Mouse (Mus musculus): ENCODE results near the gene Cacna1g.

- TF ChIP-seq CTCF (IDR thresholded peaks at IDR 0.05; ENCODE audit: control insufficient read depth, insufficient read depth, insufficient replicate concordance, low read depth, low read length) (no peak), POLR2A (IDR thresholded peaks at IDR 0.05; ENCODE audit: control insufficient read depth, low read depth, low read length) (no peak)
These were observed 27.0 kb downstream of the Cacna1g start for GRCm38 (mm10) chr11:94447017-94447416.
